Mouse (Mus musculus): ENCODE measurements at regions not wholly inside any gene's neighbourhood (a gene's known extent, or its start where the extent isn't known, plus 50 kb on each side); places are given as distances from the start of the nearest gene placed in this dataset.

GRCm38 (mm10) chr8:18187486-18187885 is 790.6 kb downstream of the Defb40 start:
- H3K4me1 ChIP-seq (replicated peaks; ENCODE audit: control insufficient read depth, insufficient read depth), result no peaks in the 10 kb centered on the region
- no peak overlapping the region for H3K4me3 ChIP-seq (ENCODE audit: low read depth, low read length)
- no peak overlapping the region for H3K27ac ChIP-seq (replicated peaks)
- H3K36me3 ChIP-seq (ENCODE audit: control insufficient read depth, insufficient read depth, low read length), result no peaks in the 10 kb centered on the region
- no peaks in the 10 kb centered on the region for H3K9me3 ChIP-seq (ENCODE audit: control insufficient read depth, low read length)
- TF ChIP-seq CTCF (IDR thresholded peaks at IDR 0.05; ENCODE audit: low read depth) (no peak), EP300 (optimal IDR thresholded peaks at IDR 0.05) (no peak)
- ATAC-seq (ENCODE audit: low FRiP score, low TSS enrichment) (no peak), DNase-seq (ENCODE audit: low spot score) (no peak)
- no peaks in the 10 kb centered on the region for H3K27me3 ChIP-seq (ENCODE audit: control insufficient read depth, insufficient read depth, low read length)
- H3K4me2 ChIP-seq (replicated peaks; ENCODE audit: low read depth), result no peak overlapping the region
- H3K9ac ChIP-seq (ENCODE audit: low read length), result no peak overlapping the region

- WGBS, result 84% methylated on average over 7 of the region's 7 CpGs
- H3K9ac ChIP-seq (ENCODE audit: low read length), result no peak overlapping the region
- H3K27me3 ChIP-seq (ENCODE audit: control insufficient read depth, insufficient read depth, low read length), result no peaks in the 10 kb centered on the region
- H3K4me2 ChIP-seq (replicated peaks; ENCODE audit: low read depth), result no peak overlapping the region
- H3K9me3 ChIP-seq (ENCODE audit: control insufficient read depth, low read length), result no peaks in the 10 kb centered on the region
- no peaks in the 10 kb centered on the region for H3K4me1 ChIP-seq (replicated peaks; ENCODE audit: control insufficient read depth, insufficient read depth)
- ATAC-seq (ENCODE audit: low FRiP score, low TSS enrichment), result no peak
- H3K36me3 ChIP-seq (ENCODE audit: control insufficient read depth, insufficient read depth, low read length), result no peaks in the 10 kb centered on the region
- H3K4me3 ChIP-seq (ENCODE audit: low read depth, low read length), result no peak overlapping the region
- TF ChIP-seq CTCF (IDR thresholded peaks at IDR 0.05; ENCODE audit: low read depth) (no peak), EP300 (optimal IDR thresholded peaks at IDR 0.05) (no peak)
- no peak for DNase-seq (ENCODE audit: low spot score)
- no peak overlapping the region for H3K27ac ChIP-seq (replicated peaks)
These were observed 802.4 kb downstream of the Defb40 start for GRCm38 (mm10) chr8:18175544-18176092.

- no peak overlapping the region for H3K4me3 ChIP-seq (ENCODE audit: low read depth, low read length)
- WGBS, result 17% methylated on average over 6 of the region's 6 CpGs
- DNase-seq (ENCODE audit: low spot score) (no peak), ATAC-seq (ENCODE audit: low FRiP score, low TSS enrichment) (no peak)
- no peaks in the 10 kb centered on the region for H3K36me3 ChIP-seq (ENCODE audit: control insufficient read depth, insufficient read depth, low read length)
- TF ChIP-seq EP300 (optimal IDR thresholded peaks at IDR 0.05) (no peak), CTCF (IDR thresholded peaks at IDR 0.05; ENCODE audit: low read depth) (no peak)
- no peak overlapping the region for H3K4me2 ChIP-seq (replicated peaks; ENCODE audit: low read depth)
- H3K9me3 ChIP-seq (ENCODE audit: control insufficient read depth, low read length), result no peaks in the 10 kb centered on the region
- H3K4me1 ChIP-seq (replicated peaks; ENCODE audit: control insufficient read depth, insufficient read depth), result no peaks in the 10 kb centered on the region
- no peaks in the 10 kb centered on the region for H3K27me3 ChIP-seq (ENCODE audit: control insufficient read depth, insufficient read depth, low read length)
- no peak overlapping the region for H3K9ac ChIP-seq (ENCODE audit: low read length)
- H3K27ac ChIP-seq (replicated peaks), result no peak overlapping the region
These were observed 819.4 kb downstream of the Defb40 start for GRCm38 (mm10) chr8:18158619-18159018.

- DNase-seq (ENCODE audit: low spot score) (no peak), ATAC-seq (ENCODE audit: low FRiP score, low TSS enrichment) (no peak)
- H3K4me3 ChIP-seq (ENCODE audit: low read depth, low read length), result no peak overlapping the region
- no peak overlapping the region for H3K4me2 ChIP-seq (replicated peaks; ENCODE audit: low read depth)
- H3K9me3 ChIP-seq (ENCODE audit: control insufficient read depth, low read length), result no peaks in the 10 kb centered on the region
- no peaks in the 10 kb centered on the region for H3K36me3 ChIP-seq (ENCODE audit: control insufficient read depth, insufficient read depth, low read length)
- H3K27me3 ChIP-seq (ENCODE audit: control insufficient read depth, insufficient read depth, low read length), result no peaks in the 10 kb centered on the region
- TF ChIP-seq EP300 (optimal IDR thresholded peaks at IDR 0.05) (no peak), CTCF (IDR thresholded peaks at IDR 0.05; ENCODE audit: low read depth) (no peak)
- H3K4me1 ChIP-seq (replicated peaks; ENCODE audit: control insufficient read depth, insufficient read depth), result no peaks in the 10 kb centered on the region
- no peak overlapping the region for H3K9ac ChIP-seq (ENCODE audit: low read length)
- H3K27ac ChIP-seq (replicated peaks), result no peak overlapping the region
- WGBS, result 58% methylated on average over 5 of the region's 5 CpGs
These were observed 862.6 kb downstream of the Defb40 start for GRCm38 (mm10) chr8:18115333-18116044.

GRCm38 (mm10) chr8:18113262-18113661 is 864.8 kb downstream of the Defb40 start:
- DNase-seq (ENCODE audit: low spot score), result no peak
- Histone ChIP-seq H3K27me3 (ENCODE audit: control insufficient read depth, insufficient read depth, low read length) (no peaks in the 10 kb centered on the region), H3K4me2 (replicated peaks; ENCODE audit: low read depth) (no peak overlapping the region), H3K36me3 (ENCODE audit: control insufficient read depth, insufficient read depth, low read length) (no peaks in the 10 kb centered on the region), H3K9me3 (ENCODE audit: control insufficient read depth, low read length) (no peaks in the 10 kb centered on the region), H3K4me1 (replicated peaks; ENCODE audit: control insufficient read depth, insufficient read depth) (no peaks in the 10 kb centered on the region), H3K9ac (ENCODE audit: low read length) (no peak overlapping the region), H3K27ac (replicated peaks) (no peak overlapping the region), H3K4me3 (ENCODE audit: low read depth, low read length) (no peak overlapping the region)
- WGBS, result 71% methylated on average over 5 of the region's 5 CpGs
- no peak for ATAC-seq (ENCODE audit: low FRiP score, low TSS enrichment)
- TF ChIP-seq CTCF (IDR thresholded peaks at IDR 0.05; ENCODE audit: low read depth) (no peak), EP300 (optimal IDR thresholded peaks at IDR 0.05) (no peak)

- Histone ChIP-seq H3K9me3 (ENCODE audit: control insufficient read depth, low read length) (no peaks in the 10 kb centered on the region), H3K9ac (ENCODE audit: low read length) (no peak overlapping the region), H3K27ac (replicated peaks) (no peak overlapping the region), H3K36me3 (ENCODE audit: control insufficient read depth, insufficient read depth, low read length) (no peaks in the 10 kb centered on the region), H3K27me3 (ENCODE audit: control insufficient read depth, insufficient read depth, low read length) (no peaks in the 10 kb centered on the region), H3K4me2 (replicated peaks; ENCODE audit: low read depth) (no peak overlapping the region), H3K4me1 (replicated peaks; ENCODE audit: control insufficient read depth, insufficient read depth) (no peaks in the 10 kb centered on the region), H3K4me3 (ENCODE audit: low read depth, low read length) (no peak overlapping the region)
- ATAC-seq (ENCODE audit: low FRiP score, low TSS enrichment), result no peak
- TF ChIP-seq CTCF (IDR thresholded peaks at IDR 0.05; ENCODE audit: low read depth) (no peak), EP300 (optimal IDR thresholded peaks at IDR 0.05) (no peak)
- no peak for DNase-seq (ENCODE audit: low spot score)
- WGBS, result 74% methylated on average over 2 of the region's 2 CpGs
These were observed 868.6 kb downstream of the Defb40 start for GRCm38 (mm10) chr8:18109480-18109879.

All from stomach, postnatal 0 days (tissue).